Mouse (Mus musculus): ENCODE measurements around the gene Nfatc4.

The Nfatc4 gene

GRCm38 (mm10) chr14:55822991-55823762 is at the start of gene Nfatc4:
Gene Nfatc4 (plus strand): TSS chr14:55823144.
- DNase-seq (ENCODE audit: extremely low spot score, low spot score), result peak; percentile 99

GRCm38 (mm10) chr14:55776711-55777110 is 46.2 kb upstream of the Nfatc4 start:
- no peak for DNase-seq (ENCODE audit: extremely low spot score, low spot score)

GRCm38 (mm10) chr14:55777176-55777575 is 45.8 kb upstream of the Nfatc4 start:
- no peak for DNase-seq (ENCODE audit: extremely low spot score, low spot score)

- DNase-seq (ENCODE audit: extremely low spot score, low spot score), result no peak
Measured at GRCm38 (mm10) chr14:55777806-55778205, 45.1 kb upstream of the Nfatc4 start.

- no peak for DNase-seq (ENCODE audit: extremely low spot score, low spot score)
Measured at GRCm38 (mm10) chr14:55778686-55779085, 44.3 kb upstream of the Nfatc4 start.

- no peak for DNase-seq (ENCODE audit: extremely low spot score, low spot score)
Measured at GRCm38 (mm10) chr14:55779656-55780055, 43.3 kb upstream of the Nfatc4 start.

GRCm38 (mm10) chr14:55780736-55781135 is 42.2 kb upstream of the Nfatc4 start:
- no peak for DNase-seq (ENCODE audit: extremely low spot score, low spot score)

- peak; percentile 66 for DNase-seq (ENCODE audit: extremely low spot score, low spot score)
Measured at GRCm38 (mm10) chr14:55781310-55781709, 41.6 kb upstream of the Nfatc4 start.

GRCm38 (mm10) chr14:55782361-55782960 is 40.5 kb upstream of the Nfatc4 start:
- DNase-seq (ENCODE audit: extremely low spot score, low spot score), result no peak

GRCm38 (mm10) chr14:55783171-55783957 is 39.6 kb upstream of the Nfatc4 start:
- DNase-seq (ENCODE audit: extremely low spot score, low spot score), result no peak

- no peak for DNase-seq (ENCODE audit: extremely low spot score, low spot score)
Measured at GRCm38 (mm10) chr14:55783958-55784235, 39.0 kb upstream of the Nfatc4 start, which contains the start of gene Adcy4. Gene Adcy4 (minus strand): TSS chr14:55784095.

GRCm38 (mm10) chr14:55785195-55785594 is 37.7 kb upstream of the Nfatc4 start:
- no peak for DNase-seq (ENCODE audit: extremely low spot score, low spot score)

GRCm38 (mm10) chr14:55787731-55788130 is 35.2 kb upstream of the Nfatc4 start:
- DNase-seq (ENCODE audit: extremely low spot score, low spot score), result no peak

- DNase-seq (ENCODE audit: extremely low spot score, low spot score), result no peak
Measured at GRCm38 (mm10) chr14:55788256-55789050, 34.5 kb upstream of the Nfatc4 start, which contains the start of gene Ripk3. Gene Ripk3 (minus strand): TSS chr14:55788865.

- no peak for DNase-seq (ENCODE audit: extremely low spot score, low spot score)
Measured at GRCm38 (mm10) chr14:55793461-55793860, 29.5 kb upstream of the Nfatc4 start.

- no peak for DNase-seq (ENCODE audit: extremely low spot score, low spot score)
Measured at GRCm38 (mm10) chr14:55793946-55794345, 29.0 kb upstream of the Nfatc4 start.

- no peak for DNase-seq (ENCODE audit: extremely low spot score, low spot score)
Measured at GRCm38 (mm10) chr14:55795380-55796163, 27.4 kb upstream of the Nfatc4 start.

- peak; percentile 60 for DNase-seq (ENCODE audit: extremely low spot score, low spot score)
Measured at GRCm38 (mm10) chr14:55814885-55815284, 8.1 kb upstream of the Nfatc4 start.

GRCm38 (mm10) chr14:55815310-55815751 is 7.6 kb upstream of the Nfatc4 start:
- DNase-seq (ENCODE audit: extremely low spot score, low spot score), result peak; percentile 47

GRCm38 (mm10) chr14:55819845-55820405 is 3.0 kb upstream of the Nfatc4 start:
- no peak for DNase-seq (ENCODE audit: extremely low spot score, low spot score)

All from neural tube, embryonic 10.5 days (tissue).